Mouse (Mus musculus): ENCODE data around the gene Polr2l. TPM values are rescaled to one million over a fixed set of nuclear protein-coding genes. Genes with fewer than 3 reads are reported as not detected.

Polr2l gene
- polyA plus RNA-seq, 1 experiment = 20.5 TPM

- Histone ChIP-seq H3K27me3 (ENCODE audit: control insufficient read depth, insufficient read depth, low read length) (no peaks in the 10 kb centered on the region), H3K4me1 (ENCODE audit: control insufficient read depth, insufficient read depth, insufficient read length) (peaks cover 12% of the 10 kb centered on the region; the same call in 1 of the 2 replicates), H3K36me3 (ENCODE audit: control insufficient read depth, insufficient read depth, low read length) (no peaks in the 10 kb centered on the region), H3K4me3 (ENCODE audit: extremely low read depth, insufficient read depth, insufficient read length) (peak overlapping the region; percentile 71), H3K27ac (ENCODE audit: insufficient read depth, low read length) (no peak overlapping the region)
- DNase-seq (ENCODE audit: low read depth in 1 of 2, low spot score in 2 of 2) = no peak
- TF ChIP-seq POLR2A (IDR thresholded peaks at IDR 0.05; ENCODE audit: low read depth, low read length) = no peak
- no peak for TF ChIP-seq CTCF (IDR thresholded peaks at IDR 0.05; ENCODE audit: extremely low read depth, insufficient read depth, insufficient read length, insufficient replicate concordance)
- 18% methylated on average over 12 of the region's 12 CpGs for WGBS
These were observed 31.7 kb downstream of the Polr2l start for GRCm38 (mm10) chr7:141443081-141443821.

GRCm38 (mm10) chr7:141442199-141442598 lies 32.7 kb downstream of the Polr2l start:
- no peak for TF ChIP-seq POLR2A (IDR thresholded peaks at IDR 0.05; ENCODE audit: low read depth, low read length)
- no peak for TF ChIP-seq CTCF (IDR thresholded peaks at IDR 0.05; ENCODE audit: extremely low read depth, insufficient read depth, insufficient read length, insufficient replicate concordance)
- Histone ChIP-seq H3K4me1 (ENCODE audit: control insufficient read depth, insufficient read depth, insufficient read length) (peaks cover 14% of the 10 kb centered on the region; the same call in 1 of the 2 replicates), H3K27ac (ENCODE audit: insufficient read depth, low read length) (no peak overlapping the region), H3K27me3 (ENCODE audit: control insufficient read depth, insufficient read depth, low read length) (no peaks in the 10 kb centered on the region), H3K36me3 (ENCODE audit: control insufficient read depth, insufficient read depth, low read length) (no peaks in the 10 kb centered on the region), H3K4me3 (ENCODE audit: extremely low read depth, insufficient read depth, insufficient read length) (no peak overlapping the region)
- WGBS = 91% methylated on average over 13 of the region's 13 CpGs
- no peak for DNase-seq (ENCODE audit: low read depth in 1 of 2, low spot score in 2 of 2)

GRCm38 (mm10) chr7:141441460-141441859 lies 33.5 kb downstream of the Polr2l start:
- peaks cover 16% of the 10 kb centered on the region; the same call in 1 of the 2 replicates for H3K4me1 ChIP-seq (ENCODE audit: control insufficient read depth, insufficient read depth, insufficient read length)
- DNase-seq (ENCODE audit: low read depth in 1 of 2, low spot score in 2 of 2) = no peak
- 94% methylated on average over 9 of the region's 9 CpGs for WGBS
- H3K4me3 ChIP-seq (ENCODE audit: extremely low read depth, insufficient read depth, insufficient read length) = no peak overlapping the region
- no peaks in the 10 kb centered on the region for H3K27me3 ChIP-seq (ENCODE audit: control insufficient read depth, insufficient read depth, low read length)
- H3K36me3 ChIP-seq (ENCODE audit: control insufficient read depth, insufficient read depth, low read length) = no peaks in the 10 kb centered on the region
- TF ChIP-seq POLR2A (IDR thresholded peaks at IDR 0.05; ENCODE audit: low read depth, low read length) (no peak), CTCF (IDR thresholded peaks at IDR 0.05; ENCODE audit: extremely low read depth, insufficient read depth, insufficient read length, insufficient replicate concordance) (no peak)
- H3K27ac ChIP-seq (ENCODE audit: insufficient read depth, low read length) = no peak overlapping the region

- DNase-seq (ENCODE audit: low read depth in 1 of 2, low spot score in 2 of 2) = peak in 1 of 2 experiments; percentile 38
- H3K4me3 ChIP-seq (ENCODE audit: extremely low read depth, insufficient read depth, insufficient read length) = no peak overlapping the region
- 41% methylated on average over 6 of the region's 6 CpGs for WGBS
- H3K36me3 ChIP-seq (ENCODE audit: control insufficient read depth, insufficient read depth, low read length) = no peaks in the 10 kb centered on the region
- TF ChIP-seq CTCF (IDR thresholded peaks at IDR 0.05; ENCODE audit: extremely low read depth, insufficient read depth, insufficient read length, insufficient replicate concordance) (peak; percentile 51; the same call in 1 of the 2 replicates), POLR2A (IDR thresholded peaks at IDR 0.05; ENCODE audit: low read depth, low read length) (no peak)
- H3K4me1 ChIP-seq (ENCODE audit: control insufficient read depth, insufficient read depth, insufficient read length) = peaks cover 23% of the 10 kb centered on the region; the same call in 1 of the 2 replicates
- no peak overlapping the region for H3K27ac ChIP-seq (ENCODE audit: insufficient read depth, low read length)
- no peaks in the 10 kb centered on the region for H3K27me3 ChIP-seq (ENCODE audit: control insufficient read depth, insufficient read depth, low read length)
These were observed 34.3 kb downstream of the Polr2l start for GRCm38 (mm10) chr7:141440613-141441012.

GRCm38 (mm10) chr7:141439811-141440210 lies 35.1 kb downstream of the Polr2l start:
- Histone ChIP-seq H3K27me3 (ENCODE audit: control insufficient read depth, insufficient read depth, low read length) (no peaks in the 10 kb centered on the region), H3K4me1 (ENCODE audit: control insufficient read depth, insufficient read depth, insufficient read length) (peaks cover 27% of the 10 kb centered on the region; the same call in 1 of the 2 replicates), H3K4me3 (ENCODE audit: extremely low read depth, insufficient read depth, insufficient read length) (no peak overlapping the region), H3K27ac (ENCODE audit: insufficient read depth, low read length) (no peak overlapping the region), H3K36me3 (ENCODE audit: control insufficient read depth, insufficient read depth, low read length) (no peaks in the 10 kb centered on the region)
- DNase-seq (ENCODE audit: low read depth in 1 of 2, low spot score in 2 of 2) = no peak
- TF ChIP-seq CTCF (IDR thresholded peaks at IDR 0.05; ENCODE audit: extremely low read depth, insufficient read depth, insufficient read length, insufficient replicate concordance) (no peak), POLR2A (IDR thresholded peaks at IDR 0.05; ENCODE audit: low read depth, low read length) (no peak)
- WGBS = 98% methylated on average over 11 of the region's 11 CpGs

- no peak for DNase-seq (ENCODE audit: low read depth in 1 of 2, low spot score in 2 of 2)
- Histone ChIP-seq H3K27me3 (ENCODE audit: control insufficient read depth, insufficient read depth, low read length) (no peaks in the 10 kb centered on the region), H3K36me3 (ENCODE audit: control insufficient read depth, insufficient read depth, low read length) (no peaks in the 10 kb centered on the region), H3K4me3 (ENCODE audit: extremely low read depth, insufficient read depth, insufficient read length) (no peak overlapping the region), H3K4me1 (ENCODE audit: control insufficient read depth, insufficient read depth, insufficient read length) (peaks cover 33% of the 10 kb centered on the region; the same call in 1 of the 2 replicates), H3K27ac (ENCODE audit: insufficient read depth, low read length) (no peak overlapping the region)
- TF ChIP-seq CTCF (IDR thresholded peaks at IDR 0.05; ENCODE audit: extremely low read depth, insufficient read depth, insufficient read length, insufficient replicate concordance) = no peak
- TF ChIP-seq POLR2A (IDR thresholded peaks at IDR 0.05; ENCODE audit: low read depth, low read length) = no peak
- 97% methylated on average over 10 of the region's 10 CpGs for WGBS
These were observed 35.7 kb downstream of the Polr2l start for GRCm38 (mm10) chr7:141439140-141439679.

Measured in spleen, adult 2 months (tissue).